Mouse (Mus musculus) kidney, adult 2 months (tissue): Measurements from ENCODE around the gene Znrd1as. TPM values are rescaled to one million over a fixed set of nuclear protein-coding genes. Genes with fewer than 3 reads are reported as not detected.

Experiments used
- DNase-seq: peaks from one replicate; pipeline ENCODE4 v3.0.0; 2021
- H3K27ac ChIP-seq: fragments of 200-500 bp; 2 replicates; pipeline ENCODE4 v1.5.1; 2012; ENCODE audit warnings: low read depth, low read length, control low read depth, inconsistent platforms; ENCODE audit not compliant: insufficient read depth
- H3K27me3 ChIP-seq: fragments of 200-500 bp; replicated peaks from 2 replicates; pipeline ENCODE4 v1.6.1; 2012; ENCODE audit warnings: mild to moderate bottlenecking, moderate library complexity, low read length, inconsistent platforms; ENCODE audit not compliant: control insufficient read depth, insufficient read depth
- H3K36me3 ChIP-seq: fragments of 200-500 bp; 2 replicates; pipeline ENCODE4 v1.6.1; 2012; ENCODE audit warnings: mild to moderate bottlenecking, moderate library complexity, low read length, inconsistent platforms; ENCODE audit not compliant: control insufficient read depth, insufficient read depth
- H3K4me1 ChIP-seq: fragments of 200-500 bp; 2 replicates; pipeline ENCODE4 v1.6.1; 2011; ENCODE audit warnings: low read length; ENCODE audit not compliant: control insufficient read depth, insufficient read depth
- H3K4me3 ChIP-seq: fragments of 200-500 bp; 2 replicates; pipeline ENCODE4 v1.5.1; 2011; ENCODE audit warnings: mild to moderate bottlenecking, low read depth, low read length, control low read depth; ENCODE audit not compliant: insufficient read depth
- CTCF ChIP-seq: fragments of 200-500 bp; conservative IDR thresholded peaks from 2 replicates; pipeline ENCODE4 v1.5.1; 2011; ENCODE audit warnings: low read depth, mild to moderate bottlenecking, control low read depth, low read length, moderate library complexity, mixed read lengths; ENCODE audit not compliant: insufficient read depth, insufficient read length
- POLR2A ChIP-seq: fragments of 200-500 bp; IDR thresholded peaks from one replicate; pipeline ENCODE4 v1.6.1; 2011; ENCODE audit warnings: low read depth, low read length, control low read depth
- WGBS: fragments of 180-500 bp; shearing (Covaris S2); methylation state at CpG from one replicate; pipeline ENCODE4 v1.1.7; 2018; 5-methylcytosine and 5-hydroxymethylcytosine counted together
- polyA plus RNA-seq: library from polyadenylated mRNA; depleted of rRNA; stranded (reverse); fragments of >200 nt; gene quantifications from 2 replicates; pipeline ENCODE4 v1.2.3, GENCODE M21; 2012; rRNA removed

The Znrd1as gene
- polyA plus RNA-seq, result 3.1 and 4.2 TPM in 2 replicates

GRCm38 (mm10) chr17:36957999-36958743, at the start of gene Znrd1as, which contains the start of gene Znrd1:
TSS of gene Znrd1as (plus strand) at chr17:36958592.
TSS of gene Znrd1 (minus strand) at chr17:36958559.
- peak within 1 kb of the TSS; percentile 62 for H3K27ac ChIP-seq
- H3K27me3 ChIP-seq, result no peaks in the 10 kb centered on the region
- H3K4me3 ChIP-seq, result peak within 1 kb of the TSS; percentile 71
- DNase-seq, result peak; percentile 97
- TF ChIP-seq POLR2A, result peak; percentile 65
- TF ChIP-seq CTCF, result no peak
- H3K36me3 ChIP-seq, result no peaks in the 10 kb centered on the region
- H3K4me1 ChIP-seq, result peaks cover 4% of the 10 kb centered on the region; the same call in 1 of the 2 replicates
- under 1% methylated on average over 46 of the region's 46 CpGs for WGBS

- no peak for TF ChIP-seq CTCF
- TF ChIP-seq POLR2A, result no peak
- no peaks in the 10 kb centered on the region; the same call in 1 of the 2 replicates for H3K27me3 ChIP-seq
- H3K4me1 ChIP-seq, result no peaks in the 10 kb centered on the region
- no peaks in the 10 kb centered on the region for H3K36me3 ChIP-seq
- 54% methylated on average over 4 of the region's 4 CpGs for WGBS
- H3K27ac ChIP-seq, result no peak overlapping the region
- no peak overlapping the region for H3K4me3 ChIP-seq
- DNase-seq, result no peak
These were observed 48.6 kb upstream of the Znrd1as start for GRCm38 (mm10) chr17:36909802-36910201.

GRCm38 (mm10) chr17:36912031-36912430, 46.4 kb upstream of the Znrd1as start:
- Histone ChIP-seq H3K27ac (no peak overlapping the region), H3K4me3 (no peak overlapping the region), H3K36me3 (no peaks in the 10 kb centered on the region), H3K4me1 (no peaks in the 10 kb centered on the region), H3K27me3 (no peaks in the 10 kb centered on the region)
- peak; percentile 34 for DNase-seq
- 40% methylated on average over 2 of the region's 2 CpGs for WGBS
- no peak for TF ChIP-seq POLR2A
- no peak for TF ChIP-seq CTCF

- WGBS, result 4% methylated on average over 2 of the region's 2 CpGs
- no peak overlapping the region for H3K4me3 ChIP-seq
- peak; percentile 79 for DNase-seq
- TF ChIP-seq POLR2A (no peak), CTCF (peak; percentile 62)
- no peak overlapping the region for H3K27ac ChIP-seq
- no peaks in the 10 kb centered on the region for H3K4me1 ChIP-seq
- no peaks in the 10 kb centered on the region for H3K27me3 ChIP-seq
- no peaks in the 10 kb centered on the region for H3K36me3 ChIP-seq
These were observed 44.3 kb upstream of the Znrd1as start for GRCm38 (mm10) chr17:36914108-36914507.

GRCm38 (mm10) chr17:36915076-36915475, 43.3 kb upstream of the Znrd1as start:
- Histone ChIP-seq H3K4me1 (no peaks in the 10 kb centered on the region), H3K36me3 (no peaks in the 10 kb centered on the region), H3K27ac (no peak overlapping the region), H3K4me3 (no peak overlapping the region), H3K27me3 (no peaks in the 10 kb centered on the region)
- TF ChIP-seq POLR2A, result no peak
- peak; percentile 89 for TF ChIP-seq CTCF
- peak; percentile 60 for DNase-seq
- 12% methylated on average over 9 of the region's 9 CpGs for WGBS

GRCm38 (mm10) chr17:36920239-36920638, 38.2 kb upstream of the Znrd1as start:
- no peaks in the 10 kb centered on the region for H3K27me3 ChIP-seq
- no peak overlapping the region for H3K27ac ChIP-seq
- DNase-seq, result peak; percentile 8
- 41% methylated on average over 15 of the region's 15 CpGs for WGBS
- H3K4me1 ChIP-seq, result no peaks in the 10 kb centered on the region
- no peaks in the 10 kb centered on the region for H3K36me3 ChIP-seq
- TF ChIP-seq CTCF (no peak), POLR2A (no peak)
- no peak overlapping the region for H3K4me3 ChIP-seq

GRCm38 (mm10) chr17:36922715-36923114, 35.7 kb upstream of the Znrd1as start:
- 73% methylated on average over 4 of the region's 4 CpGs for WGBS
- DNase-seq, result no peak
- TF ChIP-seq POLR2A (no peak), CTCF (no peak)
- Histone ChIP-seq H3K4me1 (no peaks in the 10 kb centered on the region), H3K36me3 (no peaks in the 10 kb centered on the region), H3K4me3 (no peak overlapping the region), H3K27ac (no peak overlapping the region), H3K27me3 (no peaks in the 10 kb centered on the region)
